Mouse (Mus musculus) testis, adult 2 months (tissue): Measurements from ENCODE around the gene Dtx4. TPM values are rescaled to one million over a fixed set of nuclear protein-coding genes. Genes with fewer than 3 reads are reported as not detected.

Source experiments
- H3K27ac ChIP-seq: fragments of 200-500 bp; 2 replicates; pipeline ENCODE4 v1.5.1; 2012; ENCODE audit warnings: low read depth, low read length; ENCODE audit not compliant: control insufficient read depth, insufficient read depth
- H3K27me3 ChIP-seq: fragments of 200-500 bp; 2 replicates; pipeline ENCODE4 v1.6.1; 2012; ENCODE audit warnings: mild to moderate bottlenecking, low read length, moderate library complexity; ENCODE audit not compliant: control insufficient read depth, insufficient read depth
- H3K36me3 ChIP-seq: fragments of 200-500 bp; 2 replicates; pipeline ENCODE4 v1.6.1; 2012; ENCODE audit warnings: mild to moderate bottlenecking, low read length; ENCODE audit not compliant: control insufficient read depth, insufficient read depth
- H3K4me1 ChIP-seq: fragments of 200-500 bp; 2 replicates; pipeline ENCODE4 v1.6.1; 2012; ENCODE audit warnings: low read length; ENCODE audit not compliant: control insufficient read depth, insufficient read depth
- H3K4me3 ChIP-seq: fragments of 200-500 bp; 2 replicates; pipeline ENCODE4 v1.5.1; 2012; ENCODE audit warnings: low read depth, mild to moderate bottlenecking, low read length, moderate library complexity, mixed read lengths; ENCODE audit not compliant: control insufficient read depth
- CTCF ChIP-seq: fragments of 200-500 bp; IDR thresholded peaks from 2 replicates; pipeline ENCODE4 v1.5.1; 2012; ENCODE audit warnings: low read depth, mild to moderate bottlenecking, inconsistent platforms, low read length, moderate library complexity; ENCODE audit not compliant: control insufficient read depth, insufficient read depth, insufficient replicate concordance
- POLR2A ChIP-seq: fragments of 200-500 bp; IDR thresholded peaks from 2 replicates; pipeline ENCODE4 v1.6.1; 2012; ENCODE audit warnings: low read depth, mild to moderate bottlenecking, inconsistent platforms, low read length, moderate library complexity; ENCODE audit not compliant: control insufficient read depth
- polyA plus RNA-seq: library from polyadenylated mRNA; depleted of rRNA; stranded (reverse); fragments of >200 nt; gene quantifications from 2 replicates; pipeline ENCODE4 v1.2.3, GENCODE M21; 2012

Dtx4 gene
- polyA plus RNA-seq, 1 experiment: 6.0 TPM

DNA sequence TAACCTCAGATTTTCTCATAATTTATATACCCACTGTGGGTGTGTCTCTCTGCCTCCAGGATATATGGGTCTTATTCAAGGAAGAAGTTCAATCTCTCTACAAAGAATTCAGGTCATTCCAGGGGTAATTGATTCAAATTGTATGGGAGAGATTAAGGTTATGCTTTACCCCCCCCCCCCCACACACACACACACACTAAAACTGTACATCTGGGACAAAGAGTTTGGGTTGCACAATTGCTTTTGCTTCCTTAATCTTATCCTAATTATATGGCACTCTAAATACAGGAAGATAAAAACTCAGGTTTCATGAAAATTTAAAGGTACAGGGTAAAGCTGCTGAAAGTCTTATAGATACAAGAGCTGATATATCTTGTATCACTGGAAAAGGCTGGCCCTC is 35.9 kb upstream of the Dtx4 start:
- H3K27me3 ChIP-seq: no peaks in the 10 kb centered on the region
- no peak overlapping the region for H3K27ac ChIP-seq
- peaks cover 4% of the 10 kb centered on the region; the same call in 1 of the 2 replicates for H3K4me1 ChIP-seq
- TF ChIP-seq POLR2A: no peak
- no peak for TF ChIP-seq CTCF
- no peak overlapping the region for H3K4me3 ChIP-seq
- H3K36me3 ChIP-seq: no peaks in the 10 kb centered on the region

GRCm38 (mm10) chr19:12523377-12523776 is 22.1 kb upstream of the Dtx4 start:
- Histone ChIP-seq H3K36me3 (no peaks in the 10 kb centered on the region), H3K27ac (no peak overlapping the region)

DNA sequence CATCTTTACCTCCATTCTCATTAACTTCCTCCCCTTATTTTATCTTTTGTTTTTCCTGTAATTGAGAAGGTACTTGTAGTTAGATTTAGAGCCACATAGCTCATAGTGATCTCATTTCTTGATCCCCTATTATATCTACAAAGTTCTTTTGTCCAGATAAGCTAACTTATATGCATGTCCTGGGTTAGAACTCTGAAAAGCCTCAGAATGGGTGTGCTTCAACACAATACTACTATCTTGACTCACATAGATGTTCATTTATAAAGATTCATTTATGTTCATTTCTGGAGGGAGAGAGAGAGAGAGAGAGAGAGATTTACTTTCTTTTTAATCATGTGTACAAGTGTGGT is 17.3 kb upstream of the Dtx4 start:
- Histone ChIP-seq H3K27ac (no peak overlapping the region), H3K4me1 (no peaks in the 10 kb centered on the region), H3K4me3 (no peak overlapping the region), H3K36me3 (no peaks in the 10 kb centered on the region), H3K27me3 (no peaks in the 10 kb centered on the region)
- TF ChIP-seq POLR2A (no peak), CTCF (no peak)

More at GRCm38 (mm10) chr19:12523377-12523776, 22.1 kb upstream of the Dtx4 start:
- Histone ChIP-seq H3K27me3 (no peaks in the 10 kb centered on the region), H3K4me3 (no peak overlapping the region), H3K4me1 (no peaks in the 10 kb centered on the region)
- TF ChIP-seq CTCF: no peak
- no peak for TF ChIP-seq POLR2A

GRCm38 (mm10) chr19:12517671-12518540 is 16.7 kb upstream of the Dtx4 start:
- Histone ChIP-seq H3K36me3 (no peaks in the 10 kb centered on the region), H3K4me3 (peak overlapping the region; percentile 67), H3K27ac (no peak overlapping the region), H3K4me1 (no peaks in the 10 kb centered on the region), H3K27me3 (no peaks in the 10 kb centered on the region)
- TF ChIP-seq POLR2A (no peak), CTCF (no peak; the same call in 1 of the 2 replicates)

GRCm38 (mm10) chr19:12514621-12515020 is 13.4 kb upstream of the Dtx4 start:
- no peak overlapping the region for H3K4me3 ChIP-seq
- TF ChIP-seq CTCF: no peak
- no peak for TF ChIP-seq POLR2A
- H3K36me3 ChIP-seq: no peaks in the 10 kb centered on the region
- H3K27me3 ChIP-seq: no peaks in the 10 kb centered on the region
- no peaks in the 10 kb centered on the region for H3K4me1 ChIP-seq
- no peak overlapping the region for H3K27ac ChIP-seq

- Histone ChIP-seq H3K27ac (no peak overlapping the region), H3K4me3 (no peak overlapping the region)
- TF ChIP-seq CTCF (no peak), POLR2A (no peak)
These were observed 1.5 kb upstream of the Dtx4 start for GRCm38 (mm10) chr19:12502756-12503155.

DNA sequence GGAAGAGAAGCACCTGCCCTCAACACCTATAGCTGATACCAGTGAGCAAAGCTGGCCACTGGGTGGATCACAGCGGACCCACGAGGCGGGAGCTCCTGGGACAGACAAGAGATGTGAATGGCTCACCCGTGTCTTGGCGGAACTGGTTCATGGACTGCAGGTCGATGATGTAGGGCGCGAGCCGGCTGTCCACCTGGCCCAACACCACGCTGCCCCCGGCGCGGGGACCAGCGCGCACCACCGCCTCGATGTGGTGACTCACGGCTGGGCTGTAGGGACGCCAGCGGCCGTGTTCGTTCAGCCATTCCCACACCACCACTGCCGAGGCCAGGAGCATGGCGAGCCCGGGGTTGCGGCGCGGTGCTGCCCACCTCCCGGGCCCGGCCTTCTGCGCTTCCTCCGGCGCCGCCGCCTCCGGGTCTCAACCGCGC is 358 bp downstream of the Dtx4 start:
- H3K27ac ChIP-seq: peak overlapping the region; percentile 90
- TF ChIP-seq POLR2A: no peak
- TF ChIP-seq CTCF: no peak
- peaks cover 16% of the 10 kb centered on the region for H3K4me1 ChIP-seq
- H3K27me3 ChIP-seq: no peaks in the 10 kb centered on the region
- peak overlapping the region; percentile 84 for H3K4me3 ChIP-seq
- no peaks in the 10 kb centered on the region for H3K36me3 ChIP-seq

More at GRCm38 (mm10) chr19:12502756-12503155, 1.5 kb upstream of the Dtx4 start:
- no peaks in the 10 kb centered on the region for H3K36me3 ChIP-seq
- H3K4me1 ChIP-seq: peaks cover 16% of the 10 kb centered on the region
- no peaks in the 10 kb centered on the region for H3K27me3 ChIP-seq
